ENCODE assay signal across 8 mouse cellular contexts in genomic region chr2:168205681-168206631, GRCm38 (mm10). TPM values are rescaled to one million over a fixed set of nuclear protein-coding genes. Genes with fewer than 3 reads are reported as not detected.
A peak's percentile ranks its signal among the peaks of the same experiment; 100 is the strongest.
DNase-seq lines count a peak whose midpoint lies in the region; ATAC-seq and TF ChIP-seq lines count a peak whose summit lies in the region.

No protein-coding gene starts in this region.

- no peaks in the 10 kb centered on the region for H3K27me3 ChIP-seq in heart, embryonic 12.5 days (replicated peaks)
- no peaks in the 10 kb centered on the region for H3K27me3 ChIP-seq in kidney, postnatal 0 days (ENCODE audit: insufficient read depth, low read length)
- H3K27me3 ChIP-seq in lung, embryonic 14.5 days (ENCODE audit: insufficient read depth, low read length): no peaks in the 10 kb centered on the region

- H3K4me3 ChIP-seq in heart, embryonic 12.5 days: peak overlapping the region; percentile 99
- peak overlapping the region; percentile 98 for H3K4me3 ChIP-seq in kidney, postnatal 0 days (replicated peaks; ENCODE audit: low read depth, low read length)
- H3K4me3 ChIP-seq in lung, embryonic 14.5 days (ENCODE audit: low read depth, low read length): peak overlapping the region; percentile 98

- TF ChIP-seq CTCF in kidney, postnatal 0 days (IDR thresholded peaks at IDR 0.05; ENCODE audit: low read depth): no peak
- TF ChIP-seq CTCF in lung, embryonic 14.5 days (IDR thresholded peaks at IDR 0.05; ENCODE audit: low read depth): no peak

- H3K4me2 ChIP-seq in heart, embryonic 12.5 days: peak overlapping the region; percentile 83
- peak overlapping the region; percentile 74 for H3K4me2 ChIP-seq in kidney, postnatal 0 days (ENCODE audit: low read length)
- H3K4me2 ChIP-seq in lung, embryonic 14.5 days: peak overlapping the region; percentile 82

- 0 out of 2 replicates have a peak, but pooled peaks cover 3% of the 10 kb centered on the region for H3K9me3 ChIP-seq in heart, embryonic 12.5 days (replicated peaks)
- H3K9me3 ChIP-seq in kidney, postnatal 0 days (replicated peaks; ENCODE audit: low read length): no peaks in the 10 kb centered on the region
- no peaks in the 10 kb centered on the region for H3K9me3 ChIP-seq in lung, embryonic 14.5 days (ENCODE audit: low read depth, low read length)

- H3K36me3 ChIP-seq in heart, embryonic 12.5 days: peaks cover 48% of the 10 kb centered on the region
- H3K36me3 ChIP-seq in kidney, postnatal 0 days (ENCODE audit: insufficient read depth, low read length): 0 out of 2 replicates have a peak, but pooled peaks cover 5% of the 10 kb centered on the region
- H3K36me3 ChIP-seq in lung, embryonic 14.5 days (ENCODE audit: insufficient read depth): peaks cover 52% of the 10 kb centered on the region

- peak overlapping the region; percentile 100 for H3K27ac ChIP-seq in heart, embryonic 12.5 days (ENCODE audit: poor library complexity, severe bottlenecking)
- H3K27ac ChIP-seq in kidney, postnatal 0 days: peak overlapping the region; percentile 99
- peak overlapping the region; percentile 99 for H3K27ac ChIP-seq in lung, embryonic 14.5 days (ENCODE audit: low read depth)

- H3K4me1 ChIP-seq in heart, embryonic 12.5 days (replicated peaks): peaks cover 27% of the 10 kb centered on the region
- peaks cover 10% of the 10 kb centered on the region; the same call in 1 of the 2 replicates for H3K4me1 ChIP-seq in kidney, postnatal 0 days (replicated peaks; ENCODE audit: insufficient read depth, low read length)
- peaks cover 8% of the 10 kb centered on the region; the same call in 1 of the 2 replicates for H3K4me1 ChIP-seq in lung, embryonic 14.5 days (ENCODE audit: insufficient read depth)

- H3K9ac ChIP-seq in heart, embryonic 12.5 days: peak overlapping the region; percentile 100
- peak overlapping the region; percentile 100 for H3K9ac ChIP-seq in kidney, postnatal 0 days (ENCODE audit: low read depth, low read length)
- H3K9ac ChIP-seq in lung, embryonic 14.5 days: peak overlapping the region; percentile 100

- DNase-seq in 416B (ENCODE audit: low read depth): peak; percentile 17
- DNase-seq in Muller cell, postnatal 12 days (ENCODE audit: inconsistent ontology term): peak; percentile 36
- peak; percentile 36 to 42 for DNase-seq in cerebellum, postnatal 4 days (ENCODE audit: low spot score in 2 of 2)
- DNase-seq in kidney, postnatal 0 days (ENCODE audit: low spot score): peak; percentile 18
- DNase-seq in lung, embryonic 14.5 days: no peak
- peak; percentile 60 for DNase-seq in retina, postnatal 1 day

- under 1% methylated on average over 49 of the region's 49 CpGs for whole genome bisulfite sequencing in heart, embryonic 12.5 days
- under 1% methylated on average over 48 of the region's 49 CpGs for WGBS in kidney, postnatal 0 days
- under 1% methylated on average over 48 of the region's 49 CpGs for WGBS in lung, embryonic 14.5 days

- ATAC-seq in heart, embryonic 12.5 days (ENCODE audit: insufficient number of reproducible peaks, low FRiP score): peak; percentile 6
- peak; percentile 10 for ATAC-seq in kidney, postnatal 0 days (replicated peaks; ENCODE audit: low FRiP score, low read depth)
- ATAC-seq in lung, embryonic 14.5 days (ENCODE audit: insufficient read depth): peak; percentile 10; the same call in 1 of the 2 replicates
- ATAC-seq in activated CD4-positive, CD25-positive, alpha-beta regulatory T cell, adult 4 months: no peak

RNA-seq across cellular contexts. Expression of gene Adnp, which starts 1.0 kb away (rescaled TPM):
- 9.1 and 11.2 TPM in 2 replicates for polyA plus RNA-seq in heart, embryonic 12.5 days (2016; fragmentation: Nextera tagmentation; extraction: Ambion mirVana)
- 6.0 and 13.1 TPM in 2 replicates for polyA plus RNA-seq in kidney, postnatal 0 days (2015; fragmentation: Nextera tagmentation; extraction: Ambion mirVana)
- polyA plus RNA-seq in lung, embryonic 14.5 days (2014; fragmentation: Nextera tagmentation; extraction: Ambion mirVana): 12.4 and 16.2 TPM in 2 replicates
- polyA plus RNA-seq in activated CD4-positive, CD25-positive, alpha-beta regulatory T cell, adult 4 months (2017; shearing (Covaris generic)): 1 to 10 TPM in 1 of 2 experiments, under 1 TPM in 1; 0.63 to 4.7 TPM

RNA-seq across cellular contexts. Expression of gene Gm20716, which starts 24.2 kb away (rescaled TPM):
- 15.0 and 15.5 TPM in 2 replicates for polyA plus RNA-seq in heart, embryonic 12.5 days (2016; fragmentation: Nextera tagmentation; extraction: Ambion mirVana)
- polyA plus RNA-seq in kidney, postnatal 0 days (2015; fragmentation: Nextera tagmentation; extraction: Ambion mirVana): 8.3 and 11.1 TPM in 2 replicates
- polyA plus RNA-seq in lung, embryonic 14.5 days (2014; fragmentation: Nextera tagmentation; extraction: Ambion mirVana): 23.1 and 24.7 TPM in 2 replicates
- 10 to 100 TPM; 14.2 to 20.0 TPM for polyA plus RNA-seq in activated CD4-positive, CD25-positive, alpha-beta regulatory T cell, adult 4 months (2017; shearing (Covaris generic))

RNA-seq across cellular contexts. Expression of gene Dpm1, which starts 24.4 kb away (rescaled TPM):
- 96.2 and 101 TPM in 2 replicates for polyA plus RNA-seq in heart, embryonic 12.5 days (2016; fragmentation: Nextera tagmentation; extraction: Ambion mirVana)
- 154 and 169 TPM in 2 replicates for polyA plus RNA-seq in kidney, postnatal 0 days (2015; fragmentation: Nextera tagmentation; extraction: Ambion mirVana)
- 81.4 and 84.6 TPM in 2 replicates for polyA plus RNA-seq in lung, embryonic 14.5 days (2014; fragmentation: Nextera tagmentation; extraction: Ambion mirVana)
- polyA plus RNA-seq in activated CD4-positive, CD25-positive, alpha-beta regulatory T cell, adult 4 months (2017; shearing (Covaris generic)): 10 to 100 TPM; 62.6 to 96.1 TPM

RNA-seq across cellular contexts. Expression of gene Mocs3, which starts 24.5 kb away (rescaled TPM):
- 6.5 and 7.0 TPM in 2 replicates for polyA plus RNA-seq in heart, embryonic 12.5 days (2016; fragmentation: Nextera tagmentation; extraction: Ambion mirVana)
- 7.7 and 9.3 TPM in 2 replicates for polyA plus RNA-seq in kidney, postnatal 0 days (2015; fragmentation: Nextera tagmentation; extraction: Ambion mirVana)
- 7.7 and 10.0 TPM in 2 replicates for polyA plus RNA-seq in lung, embryonic 14.5 days (2014; fragmentation: Nextera tagmentation; extraction: Ambion mirVana)
- polyA plus RNA-seq in activated CD4-positive, CD25-positive, alpha-beta regulatory T cell, adult 4 months (2017; shearing (Covaris generic)): 1 to 10 TPM in 1 of 2 experiments, under 1 TPM in 1; 0.40 to 1.2 TPM
